Mouse (Mus musculus): ENCODE data around the gene Ntrk2. TPM values are rescaled to one million over a fixed set of nuclear protein-coding genes. Genes with fewer than 3 reads are reported as not detected.

The Ntrk2 gene
- total and polyA plus RNA-seq, 3 experiments = 0.11 TPM; not detected in 2

DNA sequence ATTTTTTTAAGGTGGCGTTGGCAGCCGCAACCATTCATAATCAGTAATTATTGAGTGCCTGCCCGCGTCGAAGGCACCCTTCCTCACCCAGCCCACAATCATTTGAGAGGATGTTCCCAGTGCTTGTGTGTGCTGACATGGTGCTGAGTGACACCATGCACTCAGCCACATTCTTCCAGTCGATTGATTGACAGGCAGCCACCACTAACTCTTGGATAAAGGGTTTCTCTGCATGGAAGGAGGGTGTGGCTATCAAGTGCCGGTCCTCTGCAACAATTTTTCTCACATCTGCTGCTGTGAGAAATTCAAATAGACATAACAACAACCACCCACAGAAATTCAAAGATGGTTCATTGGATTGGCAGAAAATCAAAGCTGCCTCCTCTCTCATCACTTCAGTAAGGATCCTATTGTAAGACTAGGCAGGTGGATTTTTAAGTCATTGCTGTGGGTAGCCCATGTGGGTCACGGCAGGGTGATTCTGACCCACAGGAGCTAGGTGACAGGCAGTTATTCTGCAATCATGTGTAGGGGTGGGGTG lies 148.9 kb downstream of the Ntrk2 start:
- H3K9me3 ChIP-seq (replicated peaks) = peaks cover 72% of the 10 kb centered on the region

DNA sequence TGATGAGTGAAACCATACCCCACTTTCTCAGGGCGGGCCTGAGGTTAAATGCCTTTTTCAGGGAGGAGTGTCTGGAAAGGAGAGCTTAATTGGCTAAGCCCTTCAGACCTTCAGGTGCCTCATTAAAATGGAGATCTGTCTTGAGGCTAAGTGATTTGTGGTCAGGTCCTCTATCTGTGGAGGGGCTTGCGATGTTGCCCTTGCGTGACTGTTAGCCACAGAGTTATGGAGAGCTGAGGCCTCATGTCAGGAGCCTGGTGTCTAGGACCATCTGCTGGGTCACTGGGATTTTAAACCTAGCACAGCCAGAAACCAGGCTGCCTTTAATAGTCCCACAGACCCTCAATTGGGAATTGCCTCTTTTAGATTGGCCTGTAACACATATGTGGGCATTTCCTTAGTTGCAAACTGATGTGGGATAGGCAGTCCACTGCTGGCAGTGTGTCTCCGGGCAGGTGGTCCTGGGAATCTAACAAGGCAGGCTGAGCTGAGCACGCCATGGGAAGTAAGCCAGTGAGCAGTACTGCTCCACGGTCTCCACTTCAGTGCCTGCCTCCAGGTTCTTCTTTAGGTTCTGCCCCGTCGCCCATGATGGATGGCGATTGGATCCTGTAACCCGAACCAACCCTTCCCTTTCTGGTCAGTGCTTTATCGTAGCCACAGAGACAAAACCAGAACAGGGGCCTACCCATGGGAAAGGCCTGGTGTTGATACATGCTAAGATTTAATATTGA lies 152.0 kb downstream of the Ntrk2 start:
- no peak for TF ChIP-seq TAL1 (conservative IDR thresholded peaks at IDR 0.05; ENCODE audit: low read depth, low read length)
- no peaks in the 10 kb centered on the region for H3K36me3 ChIP-seq (replicated peaks)
- no peaks in the 10 kb centered on the region for H3K4me1 ChIP-seq (ENCODE audit: insufficient read depth, low read depth, low read length)
- no peak overlapping the region for H3K4me3 ChIP-seq (ENCODE audit: low read depth, low read length)
- no peaks in the 10 kb centered on the region for H3K27me3 ChIP-seq (ENCODE audit: insufficient read depth, low read length)
- H3K9me3 ChIP-seq (replicated peaks) = peaks cover 76% of the 10 kb centered on the region
- ATAC-seq (ENCODE audit: extremely low read depth, insufficient number of reproducible peaks, low FRiP score, poor library complexity, severe bottlenecking) (no peak), DNase-seq (ENCODE audit: low spot score) (no peak)

More for the DNA sequence above, 148.9 kb downstream of the Ntrk2 start:
- Histone ChIP-seq H3K27me3 (ENCODE audit: insufficient read depth, low read length) (no peaks in the 10 kb centered on the region), H3K4me1 (ENCODE audit: insufficient read depth, low read depth, low read length) (no peaks in the 10 kb centered on the region), H3K4me3 (ENCODE audit: low read depth, low read length) (no peak overlapping the region), H3K36me3 (replicated peaks) (no peaks in the 10 kb centered on the region)
- no peak for ATAC-seq (ENCODE audit: extremely low read depth, insufficient number of reproducible peaks, low FRiP score, poor library complexity, severe bottlenecking)
- no peak for DNase-seq (ENCODE audit: low spot score)
- TF ChIP-seq GATA2 (IDR thresholded peaks at IDR 0.05; ENCODE audit: borderline replicate concordance, low read depth, low read length) = no peak
- TF ChIP-seq POLR2AphosphoS5 (IDR thresholded peaks at IDR 0.05; ENCODE audit: insufficient replicate concordance, low read depth, low read length) = no peak
- TF ChIP-seq TAL1 (conservative IDR thresholded peaks at IDR 0.05; ENCODE audit: low read depth, low read length) = no peak
- no peak for TF ChIP-seq CTCF (IDR thresholded peaks at IDR 0.05; ENCODE audit: low read depth, low read length)
- no peak for TF ChIP-seq GATA1 (IDR thresholded peaks at IDR 0.05; ENCODE audit: borderline replicate concordance, low read length)

DNA sequence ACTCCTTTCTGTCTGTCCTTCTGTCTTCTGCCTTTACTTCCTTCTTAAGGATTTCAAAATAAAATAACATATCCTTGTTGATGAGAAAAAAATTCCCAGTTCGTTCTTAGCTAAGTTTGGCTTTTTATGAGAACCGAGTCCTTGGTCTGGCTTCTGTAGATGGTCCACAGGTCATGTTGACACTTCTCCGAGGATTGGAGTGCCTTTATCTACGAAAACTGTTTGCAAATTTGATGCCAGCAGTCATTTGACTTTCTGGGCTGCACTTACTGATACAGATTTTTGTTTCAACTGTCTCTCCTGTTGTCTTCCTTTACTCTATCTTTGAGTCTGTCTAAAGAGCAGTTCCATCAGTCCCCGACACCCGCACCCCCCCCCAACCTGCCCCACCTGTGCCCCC lies 154.0 kb downstream of the Ntrk2 start:
- no peak for ATAC-seq (ENCODE audit: extremely low read depth, insufficient number of reproducible peaks, low FRiP score, poor library complexity, severe bottlenecking)
- Histone ChIP-seq H3K4me3 (ENCODE audit: low read depth, low read length) (no peak overlapping the region), H3K4me1 (ENCODE audit: insufficient read depth, low read depth, low read length) (no peaks in the 10 kb centered on the region), H3K36me3 (replicated peaks) (no peaks in the 10 kb centered on the region), H3K27me3 (ENCODE audit: insufficient read depth, low read length) (no peaks in the 10 kb centered on the region), H3K9me3 (replicated peaks) (peaks cover 73% of the 10 kb centered on the region)
- no peak for DNase-seq (ENCODE audit: low spot score)
- no peak for TF ChIP-seq CTCF (IDR thresholded peaks at IDR 0.05; ENCODE audit: low read depth, low read length)
- no peak for TF ChIP-seq GATA1 (IDR thresholded peaks at IDR 0.05; ENCODE audit: borderline replicate concordance, low read length)
- TF ChIP-seq GATA2 (IDR thresholded peaks at IDR 0.05; ENCODE audit: borderline replicate concordance, low read depth, low read length) = no peak
- no peak for TF ChIP-seq POLR2AphosphoS5 (IDR thresholded peaks at IDR 0.05; ENCODE audit: insufficient replicate concordance, low read depth, low read length)
- no peak for TF ChIP-seq TAL1 (conservative IDR thresholded peaks at IDR 0.05; ENCODE audit: low read depth, low read length)

DNA sequence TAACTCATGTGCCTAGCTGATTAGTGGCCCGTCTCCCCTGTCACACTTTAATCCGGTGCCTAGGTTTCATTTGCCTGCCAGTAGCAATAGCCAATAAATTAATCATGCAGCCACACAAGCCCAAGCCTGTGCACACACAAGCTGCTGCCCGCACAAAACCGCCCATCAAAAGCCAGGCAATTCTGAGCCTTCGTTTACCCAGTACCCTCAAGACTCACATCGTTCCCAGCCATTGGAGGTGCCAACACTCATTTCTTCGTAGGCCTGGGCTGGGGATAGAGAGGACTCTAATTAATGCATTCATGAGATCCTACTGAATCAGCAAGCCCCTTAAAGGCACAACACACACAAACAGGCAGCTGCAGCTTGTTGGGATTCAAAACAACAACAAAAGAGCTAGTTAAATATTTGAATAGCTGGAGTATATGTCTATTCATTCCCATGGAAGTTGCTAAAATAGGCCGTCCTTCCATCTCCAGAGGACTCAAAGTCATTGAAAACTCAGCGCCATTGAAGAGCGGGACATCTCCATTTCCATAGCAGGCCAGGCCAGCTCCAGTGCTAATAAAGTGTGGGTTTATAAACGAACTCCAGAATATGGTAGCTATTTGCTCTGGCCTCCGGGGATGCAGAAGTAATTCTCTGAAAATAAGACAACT lies 158.5 kb downstream of the Ntrk2 start:
- ATAC-seq (ENCODE audit: extremely low read depth, insufficient number of reproducible peaks, low FRiP score, poor library complexity, severe bottlenecking) (no peak), DNase-seq (ENCODE audit: low spot score) (no peak)
- Histone ChIP-seq H3K27me3 (ENCODE audit: insufficient read depth, low read length) (no peaks in the 10 kb centered on the region), H3K4me3 (ENCODE audit: low read depth, low read length) (no peak overlapping the region), H3K36me3 (replicated peaks) (no peaks in the 10 kb centered on the region), H3K9me3 (replicated peaks) (peaks cover 71% of the 10 kb centered on the region), H3K4me1 (ENCODE audit: insufficient read depth, low read depth, low read length) (no peaks in the 10 kb centered on the region)
- TF ChIP-seq POLR2AphosphoS5 (IDR thresholded peaks at IDR 0.05; ENCODE audit: insufficient replicate concordance, low read depth, low read length) (no peak), GATA2 (IDR thresholded peaks at IDR 0.05; ENCODE audit: borderline replicate concordance, low read depth, low read length) (no peak), TAL1 (conservative IDR thresholded peaks at IDR 0.05; ENCODE audit: low read depth, low read length) (no peak), CTCF (IDR thresholded peaks at IDR 0.05; ENCODE audit: low read depth, low read length) (no peak), GATA1 (IDR thresholded peaks at IDR 0.05; ENCODE audit: borderline replicate concordance, low read length) (no peak)

DNA sequence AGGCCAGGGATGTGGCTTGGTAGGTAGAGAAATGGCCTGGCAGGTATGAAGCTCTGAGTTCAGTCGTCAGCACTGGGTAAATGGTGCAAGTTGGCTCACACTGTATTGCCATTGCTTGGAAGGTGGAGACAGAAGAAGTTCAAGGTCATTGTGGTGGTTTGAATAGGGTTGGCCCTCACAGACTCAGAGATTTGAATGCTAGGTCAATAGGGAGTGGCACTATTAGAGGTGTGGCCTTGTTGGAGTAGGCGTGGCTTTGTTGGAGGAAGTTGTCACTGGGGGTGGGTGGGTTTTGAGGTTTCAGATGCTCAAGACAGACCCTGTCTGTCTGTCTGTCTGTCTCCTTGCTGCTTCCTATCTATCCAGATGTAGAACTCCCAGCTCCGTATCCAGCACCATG lies 159.5 kb downstream of the Ntrk2 start:
- Histone ChIP-seq H3K9me3 (replicated peaks) (peaks cover 69% of the 10 kb centered on the region), H3K27me3 (ENCODE audit: insufficient read depth, low read length) (no peaks in the 10 kb centered on the region), H3K4me3 (ENCODE audit: low read depth, low read length) (no peak overlapping the region), H3K36me3 (replicated peaks) (no peaks in the 10 kb centered on the region), H3K4me1 (ENCODE audit: insufficient read depth, low read depth, low read length) (no peaks in the 10 kb centered on the region)
- DNase-seq (ENCODE audit: low spot score) = no peak
- TF ChIP-seq CTCF (IDR thresholded peaks at IDR 0.05; ENCODE audit: low read depth, low read length) = no peak
- no peak for TF ChIP-seq POLR2AphosphoS5 (IDR thresholded peaks at IDR 0.05; ENCODE audit: insufficient replicate concordance, low read depth, low read length)
- TF ChIP-seq GATA2 (IDR thresholded peaks at IDR 0.05; ENCODE audit: borderline replicate concordance, low read depth, low read length) = no peak
- no peak for TF ChIP-seq GATA1 (IDR thresholded peaks at IDR 0.05; ENCODE audit: borderline replicate concordance, low read length)
- no peak for TF ChIP-seq TAL1 (conservative IDR thresholded peaks at IDR 0.05; ENCODE audit: low read depth, low read length)
- no peak for ATAC-seq (ENCODE audit: extremely low read depth, insufficient number of reproducible peaks, low FRiP score, poor library complexity, severe bottlenecking)

DNA sequence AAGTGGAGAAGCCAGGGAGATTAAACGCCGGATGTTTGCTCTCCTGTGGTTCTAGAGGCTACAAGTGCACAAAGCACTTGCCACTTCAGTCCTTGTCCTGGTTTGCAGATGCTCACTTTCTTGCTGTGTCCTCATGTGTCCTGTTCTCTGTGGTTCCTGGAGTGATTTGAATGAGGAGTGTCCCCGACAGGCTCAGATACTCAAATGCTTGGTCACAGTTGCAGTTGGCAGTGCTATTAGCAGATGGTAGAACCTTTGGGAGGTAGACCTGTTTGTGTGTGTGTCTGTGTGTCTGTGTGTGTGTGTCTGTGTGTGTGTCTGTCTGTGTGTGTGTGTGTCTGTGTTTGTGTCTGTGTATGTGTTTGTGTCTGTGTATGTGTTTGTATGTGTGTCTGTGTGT lies 160.1 kb downstream of the Ntrk2 start:
- H3K4me1 ChIP-seq (ENCODE audit: insufficient read depth, low read depth, low read length) = no peaks in the 10 kb centered on the region
- TF ChIP-seq TAL1 (conservative IDR thresholded peaks at IDR 0.05; ENCODE audit: low read depth, low read length) (no peak), POLR2AphosphoS5 (IDR thresholded peaks at IDR 0.05; ENCODE audit: insufficient replicate concordance, low read depth, low read length) (no peak), GATA2 (IDR thresholded peaks at IDR 0.05; ENCODE audit: borderline replicate concordance, low read depth, low read length) (no peak), GATA1 (IDR thresholded peaks at IDR 0.05; ENCODE audit: borderline replicate concordance, low read length) (no peak), CTCF (IDR thresholded peaks at IDR 0.05; ENCODE audit: low read depth, low read length) (no peak)
- no peaks in the 10 kb centered on the region for H3K27me3 ChIP-seq (ENCODE audit: insufficient read depth, low read length)
- H3K9me3 ChIP-seq (replicated peaks) = peaks cover 67% of the 10 kb centered on the region
- H3K4me3 ChIP-seq (ENCODE audit: low read depth, low read length) = no peak overlapping the region
- H3K36me3 ChIP-seq (replicated peaks) = no peaks in the 10 kb centered on the region
- ATAC-seq (ENCODE audit: extremely low read depth, insufficient number of reproducible peaks, low FRiP score, poor library complexity, severe bottlenecking) (no peak), DNase-seq (ENCODE audit: low spot score) (no peak)
